Mouse (Mus musculus) frontal cortex, adult 2 months (tissue): ENCODE measurements around the gene Ntn1. TPM values are rescaled to one million over a fixed set of nuclear protein-coding genes. Genes with fewer than 3 reads are reported as not detected.

ENCODE experiments used
- DNase-seq, 2 experiments: peaks; one replicate each; pipeline ENCODE4 v3.0.0; 2022; ENCODE audit warnings: low spot score in 1 of 2; ENCODE audit errors: extremely low spot score in 1 of 2
- polyA plus RNA-seq: library from polyadenylated mRNA; depleted of rRNA; stranded (reverse); fragments of >200 nt; gene quantifications from 2 replicates; pipeline ENCODE4 v1.2.3, GENCODE M21; 2012; rRNA removed

Ntn1 gene
- polyA plus RNA-seq, 1 experiment: 6.2 TPM

GRCm38 (mm10) chr11:68198696-68199095, 201.9 kb downstream of the Ntn1 start:
- no peak for DNase-seq

- DNase-seq: no peak
Measured at GRCm38 (mm10) chr11:68197471-68197870, 203.2 kb downstream of the Ntn1 start.

- no peak for DNase-seq
Measured at GRCm38 (mm10) chr11:68196566-68196965, 204.1 kb downstream of the Ntn1 start.

- DNase-seq: no peak
Measured at GRCm38 (mm10) chr11:68195693-68196176, 204.9 kb downstream of the Ntn1 start.

GRCm38 (mm10) chr11:68195168-68195567, 205.5 kb downstream of the Ntn1 start:
- no peak for DNase-seq

- DNase-seq: peak; percentile 36 to 63
Measured at GRCm38 (mm10) chr11:68190849-68191248, 209.8 kb downstream of the Ntn1 start.

GRCm38 (mm10) chr11:68188695-68189201, 211.9 kb downstream of the Ntn1 start:
- DNase-seq: no peak

GRCm38 (mm10) chr11:68187242-68187641, 213.4 kb downstream of the Ntn1 start:
- no peak for DNase-seq

GRCm38 (mm10) chr11:68185647-68186046, 215.0 kb downstream of the Ntn1 start:
- DNase-seq: peak; percentile 39 to 60

- no peak for DNase-seq
Measured at GRCm38 (mm10) chr11:68177415-68177814, 223.2 kb downstream of the Ntn1 start.

GRCm38 (mm10) chr11:68176550-68176949, 224.1 kb downstream of the Ntn1 start:
- DNase-seq: no peak

- DNase-seq: no peak
Measured at GRCm38 (mm10) chr11:68172648-68173045, 228.0 kb downstream of the Ntn1 start.

GRCm38 (mm10) chr11:68171973-68172647, 228.5 kb downstream of the Ntn1 start:
- no peak for DNase-seq

- DNase-seq: no peak
Measured at GRCm38 (mm10) chr11:68168427-68168826, 232.2 kb downstream of the Ntn1 start.

- DNase-seq: no peak
Measured at GRCm38 (mm10) chr11:68164408-68164807, 236.2 kb downstream of the Ntn1 start.

GRCm38 (mm10) chr11:68159867-68160266, 240.8 kb downstream of the Ntn1 start:
- no peak for DNase-seq

Other genes starting within 250 kb of the Ntn1 start
- gene Pik3r5, start 31.3 kb upstream of the Ntn1 start, polyA plus RNA-seq: 1.5 and 2.0 TPM in 2 replicates
- gene Pik3r6, start 102.2 kb upstream of the Ntn1 start, polyA plus RNA-seq: 2.8 and 2.9 TPM in 2 replicates
- gene Mfsd6l, start 155.4 kb upstream of the Ntn1 start, polyA plus RNA-seq: 0.08 TPM in 1 of 2 replicates, not detected in the other
- gene Ccdc42, start 186.2 kb upstream of the Ntn1 start, polyA plus RNA-seq: 0.95 and 0.98 TPM in 2 replicates